Mouse (Mus musculus) granulocyte monocyte progenitor cell, adult 5-6 weeks (primary cell): ENCODE measurements at regions not wholly inside any gene's neighbourhood (a gene's known extent, or its start where the extent isn't known, plus 50 kb on each side); places are given as distances from the start of the nearest gene placed in this dataset.

ENCODE experiments used
- ATAC-seq: replicated peaks from 2 replicates; pipeline ENCODE4 v1.8.0; 2016; ENCODE audit warnings: mild to moderate bottlenecking, moderate TSS enrichment, inconsistent platforms; ENCODE audit not compliant: poor library complexity, severe bottlenecking

GRCm38 (mm10) chr10:37249511-37249910 lies 110.8 kb upstream of the Marcks start:
- 0 out of 2 replicates have a peak, but pooled peaks have one; percentile 20 for ATAC-seq

GRCm38 (mm10) chr10:37247121-37247520 lies 108.4 kb upstream of the Marcks start:
- ATAC-seq: no peak

- no peak; the same call in 1 of the 2 replicates for ATAC-seq
Observed at GRCm38 (mm10) chr10:37243136-37243535, 104.4 kb upstream of the Marcks start.

- no peak for ATAC-seq
Observed at GRCm38 (mm10) chr10:37241821-37242263, 103.1 kb upstream of the Marcks start.

GRCm38 (mm10) chr10:37240634-37241033 lies 101.9 kb upstream of the Marcks start:
- ATAC-seq: no peak

- ATAC-seq: no peak
Observed at GRCm38 (mm10) chr10:37240201-37240600, 101.5 kb upstream of the Marcks start.

- peak; percentile 69 for ATAC-seq
Observed at GRCm38 (mm10) chr10:37236001-37236822, 97.5 kb upstream of the Marcks start.

- peak; percentile 70 for ATAC-seq
Observed at GRCm38 (mm10) chr10:37231936-37232556, 93.3 kb upstream of the Marcks start.

- no peak for ATAC-seq
Observed at GRCm38 (mm10) chr10:37231159-37231558, 92.4 kb upstream of the Marcks start.

GRCm38 (mm10) chr10:37227889-37228288 lies 89.2 kb upstream of the Marcks start:
- peak; percentile 56 for ATAC-seq

- no peak for ATAC-seq
Observed at GRCm38 (mm10) chr10:37221730-37222129, 83.0 kb upstream of the Marcks start.

GRCm38 (mm10) chr10:37220434-37220833 lies 81.7 kb upstream of the Marcks start:
- no peak for ATAC-seq

- no peak for ATAC-seq
Observed at GRCm38 (mm10) chr10:37219936-37220335, 81.2 kb upstream of the Marcks start.

- no peak for ATAC-seq
Observed at GRCm38 (mm10) chr10:37219381-37219780, 80.7 kb upstream of the Marcks start.

GRCm38 (mm10) chr10:37214656-37215055 lies 75.9 kb upstream of the Marcks start:
- ATAC-seq: no peak

- no peak for ATAC-seq
Observed at GRCm38 (mm10) chr10:37212350-37213035, 73.8 kb upstream of the Marcks start.

GRCm38 (mm10) chr10:37211305-37211704 lies 72.6 kb upstream of the Marcks start:
- ATAC-seq: peak; percentile 51; the same call in 1 of the 2 replicates

GRCm38 (mm10) chr10:37210223-37210622 lies 71.5 kb upstream of the Marcks start:
- peak; percentile 80 for ATAC-seq

GRCm38 (mm10) chr10:37206986-37207385 lies 68.3 kb upstream of the Marcks start:
- ATAC-seq: no peak

GRCm38 (mm10) chr10:37206546-37206945 lies 67.8 kb upstream of the Marcks start:
- ATAC-seq: no peak

- ATAC-seq: peak; percentile 80
Observed at GRCm38 (mm10) chr10:37203709-37204108, 65.0 kb upstream of the Marcks start.
